Mouse (Mus musculus) liver, embryonic 16.5 days (tissue): ENCODE measurements at regions not wholly inside any gene's neighbourhood (a gene's known extent, or its start where the extent isn't known, plus 50 kb on each side); places are given as distances from the start of the nearest gene placed in this dataset.

ENCODE experiments used
- ATAC-seq: fragments of 200-750 bp; cut with Nextera tagmentation; 2 replicates; pipeline ENCODE4 v1.8.0; 2017; ENCODE audit warnings: low read depth, mild to moderate bottlenecking, moderate number of reproducible peaks, moderate library complexity
- H3K27ac ChIP-seq: fragments of 300-500 bp; sonication (generic); 2 replicates; pipeline ENCODE4 v1.5.1; 2014; ENCODE audit warnings: mild to moderate bottlenecking, low read length
- H3K27me3 ChIP-seq: fragments of 300-500 bp; sonication (generic); 2 replicates; pipeline ENCODE4 v1.6.1; 2014; ENCODE audit warnings: low read depth, low read length, mixed read lengths; ENCODE audit not compliant: control insufficient read depth, insufficient read depth
- H3K36me3 ChIP-seq: fragments of 300-500 bp; sonication (generic); 2 replicates; pipeline ENCODE4 v1.6.1; 2014; ENCODE audit warnings: mild to moderate bottlenecking; ENCODE audit not compliant: control insufficient read depth, insufficient read depth
- H3K4me1 ChIP-seq: fragments of 300-500 bp; sonication (generic); 2 replicates; pipeline ENCODE4 v1.6.1; 2014; ENCODE audit warnings: low read depth, low read length, mixed read lengths; ENCODE audit not compliant: control insufficient read depth
- H3K4me2 ChIP-seq: fragments of 300-500 bp; sonication (generic); 2 replicates; pipeline ENCODE4 v1.6.1; 2014; ENCODE audit warnings: low read depth, low read length, mixed read lengths
- H3K4me3 ChIP-seq: fragments of 300-500 bp; sonication (generic); 2 replicates; pipeline ENCODE4 v1.5.1; 2014; ENCODE audit warnings: low read depth, mild to moderate bottlenecking, low read length
- H3K9ac ChIP-seq: fragments of 300-500 bp; sonication (generic); 2 replicates; pipeline ENCODE4 v1.6.1; 2014; ENCODE audit warnings: low read depth, low read length
- H3K9me3 ChIP-seq: fragments of 300-500 bp; sonication (generic); replicated peaks from 2 replicates; pipeline ENCODE4 v1.6.1; 2016; ENCODE audit warnings: low read length; ENCODE audit not compliant: control insufficient read depth
- WGBS: fragments of 180-500 bp; shearing (Covaris S2); extraction: QIAGEN DNeasy Blood & Tissue Kit; methylation state at CpG from one replicate; pipeline ENCODE4 v1.1.7; 2014; ENCODE audit not compliant: insufficient replicate concordance; 5-methylcytosine and 5-hydroxymethylcytosine counted together

GRCm38 (mm10) chr1:77010608-77011214, 504.2 kb downstream of the Epha4 start:
- Histone ChIP-seq H3K9ac (no peak overlapping the region), H3K27me3 (no peaks in the 10 kb centered on the region), H3K4me1 (no peaks in the 10 kb centered on the region), H3K27ac (no peak overlapping the region), H3K4me3 (no peak overlapping the region), H3K9me3 (no peaks in the 10 kb centered on the region), H3K4me2 (no peak overlapping the region), H3K36me3 (no peaks in the 10 kb centered on the region)
- ATAC-seq = no peak
- WGBS = 53% methylated on average over 8 of the region's 8 CpGs

- no peaks in the 10 kb centered on the region for H3K27me3 ChIP-seq
- H3K9ac ChIP-seq = no peak overlapping the region
- H3K4me3 ChIP-seq = no peak overlapping the region
- WGBS = 74% methylated on average over 4 of the region's 4 CpGs
- no peak overlapping the region for H3K27ac ChIP-seq
- no peaks in the 10 kb centered on the region for H3K4me1 ChIP-seq
- ATAC-seq = no peak
- H3K9me3 ChIP-seq = no peaks in the 10 kb centered on the region
- no peaks in the 10 kb centered on the region for H3K36me3 ChIP-seq
- H3K4me2 ChIP-seq = no peak overlapping the region
These were observed 487.2 kb downstream of the Epha4 start for GRCm38 (mm10) chr1:77027656-77028055.

- Histone ChIP-seq H3K27me3 (no peaks in the 10 kb centered on the region), H3K9me3 (no peaks in the 10 kb centered on the region), H3K9ac (no peak overlapping the region), H3K36me3 (no peaks in the 10 kb centered on the region), H3K4me1 (no peaks in the 10 kb centered on the region), H3K27ac (no peak overlapping the region), H3K4me3 (no peak overlapping the region), H3K4me2 (no peak overlapping the region)
- ATAC-seq = no peak
- 62% methylated on average over 6 of the region's 6 CpGs for WGBS
These were observed 486.7 kb downstream of the Epha4 start for GRCm38 (mm10) chr1:77028216-77028615.

GRCm38 (mm10) chr1:77029091-77029490, 485.8 kb downstream of the Epha4 start:
- ATAC-seq = no peak
- no peak overlapping the region for H3K27ac ChIP-seq
- H3K4me3 ChIP-seq = no peak overlapping the region
- no peaks in the 10 kb centered on the region for H3K4me1 ChIP-seq
- H3K4me2 ChIP-seq = no peak overlapping the region
- no peak overlapping the region for H3K9ac ChIP-seq
- H3K9me3 ChIP-seq = no peaks in the 10 kb centered on the region
- 69% methylated on average over 6 of the region's 6 CpGs for WGBS
- no peaks in the 10 kb centered on the region for H3K27me3 ChIP-seq
- H3K36me3 ChIP-seq = no peaks in the 10 kb centered on the region

- Histone ChIP-seq H3K4me3 (no peak overlapping the region), H3K36me3 (no peaks in the 10 kb centered on the region), H3K27ac (no peak overlapping the region), H3K9ac (no peak overlapping the region), H3K9me3 (no peaks in the 10 kb centered on the region), H3K4me1 (no peaks in the 10 kb centered on the region), H3K27me3 (no peaks in the 10 kb centered on the region), H3K4me2 (no peak overlapping the region)
- 59% methylated on average over 14 of the region's 14 CpGs for WGBS
- ATAC-seq = no peak
These were observed 470.9 kb downstream of the Epha4 start for GRCm38 (mm10) chr1:77043749-77044564.

- no peak for ATAC-seq
- Histone ChIP-seq H3K4me3 (no peak overlapping the region), H3K9me3 (no peaks in the 10 kb centered on the region), H3K36me3 (no peaks in the 10 kb centered on the region), H3K4me1 (no peaks in the 10 kb centered on the region), H3K27ac (no peak overlapping the region), H3K4me2 (no peak overlapping the region), H3K27me3 (no peaks in the 10 kb centered on the region), H3K9ac (no peak overlapping the region)
- 69% methylated on average over 7 of the region's 7 CpGs for WGBS
These were observed 466.0 kb downstream of the Epha4 start for GRCm38 (mm10) chr1:77048720-77049406.

GRCm38 (mm10) chr1:77051239-77051638, 463.6 kb downstream of the Epha4 start:
- 56% methylated on average over 5 of the region's 5 CpGs for WGBS
- ATAC-seq = no peak

GRCm38 (mm10) chr1:77053837-77054540, 460.9 kb downstream of the Epha4 start:
- H3K9ac ChIP-seq = no peak overlapping the region
- H3K27me3 ChIP-seq = no peaks in the 10 kb centered on the region
- no peak overlapping the region for H3K4me3 ChIP-seq
- no peaks in the 10 kb centered on the region for H3K9me3 ChIP-seq
- 47% methylated on average over 4 of the region's 4 CpGs for WGBS
- H3K36me3 ChIP-seq = no peaks in the 10 kb centered on the region
- no peaks in the 10 kb centered on the region for H3K4me1 ChIP-seq
- no peak overlapping the region for H3K27ac ChIP-seq
- ATAC-seq = no peak
- no peak overlapping the region for H3K4me2 ChIP-seq

More at GRCm38 (mm10) chr1:77051239-77051638, 463.6 kb downstream of the Epha4 start:
- H3K9me3 ChIP-seq = no peaks in the 10 kb centered on the region
- no peak overlapping the region for H3K9ac ChIP-seq
- H3K36me3 ChIP-seq = no peaks in the 10 kb centered on the region
- H3K27me3 ChIP-seq = no peaks in the 10 kb centered on the region
- H3K4me1 ChIP-seq = no peaks in the 10 kb centered on the region
- H3K27ac ChIP-seq = no peak overlapping the region
- no peak overlapping the region for H3K4me3 ChIP-seq
- no peak overlapping the region for H3K4me2 ChIP-seq
